Mouse (Mus musculus) erythroblast, embryonic 14.5 days (primary cell): ENCODE data around the gene Abcb8. TPM values are rescaled to one million over a fixed set of nuclear protein-coding genes. Genes with fewer than 3 reads are reported as not detected.
A peak's percentile ranks its signal among the peaks of the same experiment; 100 is the strongest.

Experiments
- H3K27me3 ChIP-seq: 2 replicates; pipeline ENCODE4 v1.6.1; 2012; ENCODE audit warnings: inconsistent platforms; ENCODE audit not compliant: control insufficient read depth
- H3K36me3 ChIP-seq: 2 replicates; pipeline ENCODE4 v1.6.1; 2012; ENCODE audit warnings: mild to moderate bottlenecking, inconsistent platforms; ENCODE audit not compliant: control insufficient read depth
- H3K4me1 ChIP-seq: 2 replicates; pipeline ENCODE4 v1.6.1; 2012; ENCODE audit warnings: inconsistent platforms; ENCODE audit not compliant: control insufficient read depth
- H3K4me3 ChIP-seq: replicated peaks from 2 replicates; pipeline ENCODE3; 2012; ENCODE audit warnings: moderate library complexity, mild to moderate bottlenecking, inconsistent platforms
- H3K9me3 ChIP-seq: 2 replicates; pipeline ENCODE4 v1.6.1; 2012; ENCODE audit warnings: low read length, inconsistent platforms, mixed read lengths; ENCODE audit not compliant: control insufficient read depth
- GATA1 ChIP-seq: IDR thresholded peaks from 2 replicates; pipeline ENCODE4 v1.6.1; 2012; ENCODE audit warnings: low read length, inconsistent platforms, mixed read lengths
- TAL1 ChIP-seq: IDR thresholded peaks from 3 replicates; pipeline ENCODE4 v1.6.1; 2012; ENCODE audit warnings: low read length, inconsistent platforms, mixed read lengths
- polyA plus RNA-seq: library from polyadenylated mRNA; stranded (reverse); fragments of >175 nt; gene quantifications from 2 replicates; pipeline ENCODE4 v1.2.3, GENCODE M21; 2012

Abcb8 gene
- polyA plus RNA-seq, 1 experiment: 1.7 TPM

DNA sequence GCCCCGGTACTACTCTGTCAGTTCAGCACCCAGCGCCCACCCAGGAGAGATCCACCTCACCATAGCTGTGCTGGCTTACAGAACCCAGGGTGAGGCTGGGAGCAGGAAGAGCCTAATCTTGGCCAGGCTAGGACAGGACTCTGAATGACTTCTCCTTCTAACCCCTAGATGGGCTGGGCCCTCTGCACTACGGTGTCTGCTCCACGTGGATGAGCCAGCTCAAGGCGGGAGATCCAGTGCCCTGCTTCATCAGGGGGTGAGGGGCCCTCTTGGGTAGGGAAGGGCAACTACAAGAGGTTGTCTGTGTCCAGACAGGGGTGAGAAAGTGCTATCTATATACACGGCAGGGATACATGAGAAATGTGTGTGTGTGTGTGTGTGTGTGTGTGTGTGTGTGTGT lies 12.0 kb upstream of the Abcb8 start:
- peaks cover 28% of the 10 kb centered on the region for H3K4me1 ChIP-seq
- no peaks in the 10 kb centered on the region for H3K9me3 ChIP-seq
- no peaks in the 10 kb centered on the region for H3K36me3 ChIP-seq
- TF ChIP-seq GATA1: no peak
- no peak for TF ChIP-seq TAL1
- peaks cover 15% of the 10 kb centered on the region for H3K27me3 ChIP-seq
- no peak overlapping the region for H3K4me3 ChIP-seq

DNA sequence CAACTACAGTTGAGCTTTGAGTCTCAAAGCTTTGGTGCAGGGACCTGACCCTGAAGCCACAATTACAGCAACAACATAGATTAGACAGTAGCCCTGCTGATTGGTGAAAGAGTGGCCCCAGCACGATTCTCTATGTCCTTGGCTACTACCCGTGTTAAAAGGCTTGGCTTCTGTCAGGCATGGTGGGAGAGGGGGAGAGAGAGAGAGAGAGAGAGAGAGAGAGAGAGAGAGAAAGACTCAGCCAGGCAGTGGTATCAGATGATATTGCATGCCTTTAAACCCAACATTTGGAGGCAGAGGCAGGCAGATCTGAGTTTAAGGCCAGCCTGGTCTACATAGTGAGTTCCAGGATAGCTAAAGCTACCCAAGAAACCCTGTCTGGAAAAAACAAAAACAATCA lies 11.5 kb upstream of the Abcb8 start:
- Histone ChIP-seq H3K36me3 (no peaks in the 10 kb centered on the region), H3K9me3 (no peaks in the 10 kb centered on the region), H3K27me3 (peaks cover 20% of the 10 kb centered on the region), H3K4me1 (peaks cover 28% of the 10 kb centered on the region), H3K4me3 (no peak overlapping the region)
- no peak for TF ChIP-seq TAL1
- TF ChIP-seq GATA1: no peak

DNA sequence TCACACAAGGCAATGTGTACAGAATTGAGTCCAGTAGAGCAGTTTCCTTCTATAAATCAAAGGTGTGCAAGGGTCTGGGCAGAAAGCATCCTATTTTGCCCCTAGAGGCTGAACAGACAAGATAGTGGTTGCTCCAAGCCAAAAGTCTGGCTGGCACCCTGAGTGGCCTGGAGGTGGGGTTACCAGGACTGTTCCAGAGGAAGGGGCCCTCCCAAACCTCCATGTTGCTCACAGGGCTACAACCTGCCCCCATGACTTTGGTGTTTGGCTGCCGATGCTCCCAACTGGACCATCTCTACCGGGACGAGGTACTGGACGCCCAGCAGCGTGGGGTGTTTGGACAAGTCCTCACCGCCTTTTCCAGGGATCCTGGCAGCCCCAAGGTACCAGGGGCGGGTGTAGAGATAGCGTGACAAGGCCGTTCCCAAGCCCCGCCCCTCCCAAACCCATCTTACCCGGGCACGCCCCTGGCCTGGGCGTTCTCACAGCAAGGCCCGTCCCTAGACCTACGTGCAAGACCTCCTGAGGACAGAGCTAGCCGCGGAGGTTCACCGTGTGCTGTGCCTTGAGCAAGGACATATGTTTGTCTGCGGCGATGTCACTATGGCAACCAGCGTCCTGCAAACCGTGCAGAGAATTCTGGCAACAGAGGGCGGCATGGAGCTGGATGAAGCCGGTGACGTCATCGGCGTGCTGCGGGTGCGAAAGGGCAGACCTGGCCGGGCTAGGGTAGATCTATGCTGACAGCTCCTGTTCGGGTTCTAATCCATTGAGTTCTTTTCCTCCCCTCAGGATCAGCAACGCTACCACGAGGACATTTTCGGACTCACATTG lies 10.2 kb upstream of the Abcb8 start:
- Histone ChIP-seq H3K4me1 (peaks cover 39% of the 10 kb centered on the region), H3K36me3 (no peaks in the 10 kb centered on the region), H3K9me3 (no peaks in the 10 kb centered on the region), H3K27me3 (peaks cover 32% of the 10 kb centered on the region), H3K4me3 (peak overlapping the region; percentile 66)
- TF ChIP-seq GATA1: no peak
- no peak for TF ChIP-seq TAL1

DNA sequence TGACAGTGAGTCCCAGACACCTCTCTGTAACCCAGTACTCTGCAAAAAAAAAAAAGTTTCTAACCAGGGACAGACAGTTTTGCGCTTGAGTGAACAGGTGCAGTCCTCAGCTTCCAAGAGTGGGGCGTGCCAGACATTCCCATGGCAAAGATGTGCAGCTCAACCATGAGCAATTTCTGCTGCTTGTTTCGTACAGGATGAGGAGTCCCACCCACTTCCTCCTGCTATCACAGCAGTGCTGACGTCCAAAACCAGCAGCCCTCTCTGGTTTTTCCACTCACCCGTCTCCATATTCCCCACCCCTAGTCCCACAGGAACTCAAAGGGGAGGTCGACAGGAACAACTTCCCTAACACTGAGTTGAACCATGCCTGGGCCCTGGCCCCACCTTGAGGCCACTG lies 9.1 kb upstream of the Abcb8 start:
- peaks cover 45% of the 10 kb centered on the region for H3K4me1 ChIP-seq
- TF ChIP-seq GATA1 (no peak), TAL1 (no peak)
- no peak overlapping the region for H3K4me3 ChIP-seq
- no peaks in the 10 kb centered on the region for H3K9me3 ChIP-seq
- no peaks in the 10 kb centered on the region for H3K36me3 ChIP-seq
- H3K27me3 ChIP-seq: peaks cover 42% of the 10 kb centered on the region

DNA sequence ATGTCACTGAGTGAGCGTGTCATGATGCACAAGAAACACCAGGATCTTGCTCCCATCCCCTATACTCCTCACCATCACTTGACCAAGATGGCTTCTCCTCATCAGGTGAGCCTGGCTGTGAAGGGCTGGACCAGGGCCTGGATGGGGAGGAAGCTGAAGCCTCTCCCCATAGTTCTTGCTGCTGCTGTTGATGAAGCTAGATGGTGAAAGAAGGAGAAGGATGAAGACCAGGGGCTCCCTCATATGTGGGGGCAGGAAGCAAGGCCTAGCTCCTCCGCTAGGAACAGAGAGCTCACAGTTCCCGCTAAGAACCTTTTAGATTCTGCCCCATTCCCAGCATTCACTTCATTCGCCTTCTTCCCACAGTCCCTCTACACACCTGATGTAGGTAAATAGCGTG lies 8.1 kb upstream of the Abcb8 start:
- Histone ChIP-seq H3K4me3 (no peak overlapping the region), H3K36me3 (no peaks in the 10 kb centered on the region), H3K9me3 (no peaks in the 10 kb centered on the region), H3K4me1 (peaks cover 48% of the 10 kb centered on the region), H3K27me3 (peaks cover 44% of the 10 kb centered on the region)
- no peak for TF ChIP-seq TAL1
- TF ChIP-seq GATA1: no peak

DNA sequence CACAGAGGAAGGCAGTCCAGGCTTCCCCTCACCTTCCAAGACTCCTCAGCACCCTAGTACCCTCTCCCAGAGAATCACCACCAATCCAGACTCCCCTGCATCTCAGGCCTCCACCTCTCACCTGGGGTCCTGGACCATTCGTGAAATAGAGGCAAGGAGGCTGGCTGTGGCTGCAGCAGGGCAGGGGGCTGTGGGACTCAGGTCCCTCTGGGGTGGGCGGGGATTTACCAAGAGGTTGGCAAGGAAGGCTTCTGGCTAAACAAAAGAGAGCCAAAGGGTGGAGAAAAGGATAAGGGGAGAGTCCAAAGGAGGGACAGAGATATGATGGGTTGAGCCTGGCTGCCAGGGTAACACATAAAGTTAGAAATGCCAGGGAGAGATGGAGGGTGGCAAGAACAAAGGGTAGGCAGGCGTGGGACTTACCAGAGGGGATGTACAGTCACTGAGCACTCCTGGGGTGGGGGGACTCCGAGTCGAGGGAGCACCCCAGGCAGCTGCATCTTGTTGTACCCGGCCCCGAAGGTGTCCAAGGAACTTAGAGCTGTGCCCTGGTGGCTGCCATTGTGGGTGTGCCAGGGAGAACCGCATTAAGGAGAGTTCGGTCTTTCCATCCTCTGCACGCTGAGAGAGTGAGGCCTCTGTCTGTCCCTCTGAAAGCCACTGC lies 7.4 kb upstream of the Abcb8 start:
- Histone ChIP-seq H3K27me3 (peaks cover 44% of the 10 kb centered on the region), H3K36me3 (no peaks in the 10 kb centered on the region), H3K9me3 (no peaks in the 10 kb centered on the region), H3K4me1 (peaks cover 48% of the 10 kb centered on the region), H3K4me3 (no peak overlapping the region)
- TF ChIP-seq GATA1 (no peak), TAL1 (no peak)

DNA sequence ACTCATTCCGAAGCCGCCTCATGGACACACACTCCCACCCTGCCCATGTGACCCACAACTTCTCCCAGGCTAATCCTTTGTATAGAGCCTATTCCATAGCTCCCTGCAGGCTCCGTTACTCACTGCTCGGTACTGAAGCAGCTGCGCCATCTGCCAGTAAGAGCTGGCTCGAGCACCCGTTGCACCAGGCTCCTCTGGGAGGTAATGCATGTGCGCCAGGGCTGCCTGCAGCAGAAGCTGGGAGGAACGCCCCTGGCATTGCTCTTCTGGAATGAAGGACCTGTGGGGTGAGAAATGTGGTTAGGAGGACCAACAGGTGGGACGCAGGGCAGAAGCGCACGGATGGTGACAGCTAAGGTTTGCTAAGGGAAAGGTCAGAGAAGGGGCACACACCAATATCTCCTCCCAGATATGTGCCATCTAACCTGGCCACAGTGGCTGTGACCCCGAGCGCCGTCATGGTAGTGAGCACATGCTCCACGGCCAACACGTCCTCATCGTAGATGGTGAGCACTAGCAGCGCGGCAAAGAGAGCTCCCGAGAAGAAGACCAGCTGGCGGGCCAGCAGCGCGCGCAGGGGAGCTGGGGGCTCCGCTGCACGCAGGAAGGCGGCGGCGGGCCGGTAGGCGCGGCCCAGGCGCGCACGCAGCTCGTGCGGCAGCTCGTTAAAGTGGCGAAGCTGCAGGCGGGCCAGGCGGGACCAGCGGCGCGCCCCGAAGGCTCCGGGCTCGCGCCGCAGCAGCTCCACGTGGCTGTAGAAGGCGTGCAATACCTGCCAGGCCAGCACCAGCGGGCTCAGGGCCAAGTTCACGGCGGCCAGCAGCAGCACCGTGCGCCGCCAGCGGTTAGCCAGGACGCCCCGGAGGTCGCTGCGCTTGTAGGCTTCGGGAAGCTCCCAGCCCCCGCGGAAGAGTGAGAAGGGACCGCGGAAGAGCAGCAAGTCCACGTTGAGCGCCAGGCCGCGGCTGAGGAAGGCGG lies 5.9 kb upstream of the Abcb8 start:
- TF ChIP-seq GATA1 (no peak), TAL1 (no peak)
- Histone ChIP-seq H3K4me1 (peaks cover 46% of the 10 kb centered on the region), H3K27me3 (peaks cover 44% of the 10 kb centered on the region), H3K36me3 (no peaks in the 10 kb centered on the region), H3K4me3 (peak overlapping the region; percentile 44), H3K9me3 (no peaks in the 10 kb centered on the region)

DNA sequence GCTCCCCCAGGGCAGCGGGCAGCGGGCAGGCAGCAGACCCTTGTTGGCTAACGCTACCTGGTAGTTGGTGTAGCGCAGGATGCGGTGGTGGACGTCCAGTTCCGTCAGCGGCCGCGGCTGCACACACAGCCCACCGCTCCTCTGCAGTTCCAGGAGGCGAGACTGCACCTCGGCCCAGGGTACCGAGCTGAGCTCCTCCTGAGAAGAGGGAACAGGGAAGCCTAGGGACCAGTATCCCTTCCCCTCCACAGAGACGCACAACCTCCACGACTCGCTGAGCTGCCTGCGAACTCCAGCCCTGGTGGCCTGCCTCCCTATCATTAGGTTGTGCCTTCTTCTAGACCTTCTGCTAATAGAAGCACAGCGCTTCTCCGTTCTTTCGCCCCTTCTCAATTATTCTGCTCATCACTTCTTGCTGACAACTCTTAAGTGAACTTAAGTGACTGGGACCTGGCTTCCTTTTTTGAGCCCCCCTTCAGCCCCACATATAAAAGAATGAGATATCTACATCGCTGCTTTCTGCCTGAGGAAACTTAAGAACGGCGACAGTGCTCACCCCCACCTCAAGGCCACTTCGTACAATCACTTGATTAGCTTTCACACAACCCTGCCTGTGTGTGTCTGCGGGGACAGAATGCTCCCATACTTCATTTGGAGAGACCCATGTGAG lies 5.1 kb upstream of the Abcb8 start:
- H3K27me3 ChIP-seq: peaks cover 44% of the 10 kb centered on the region
- peaks cover 44% of the 10 kb centered on the region for H3K4me1 ChIP-seq
- no peaks in the 10 kb centered on the region for H3K36me3 ChIP-seq
- peak overlapping the region; percentile 44 for H3K4me3 ChIP-seq
- H3K9me3 ChIP-seq: no peaks in the 10 kb centered on the region
- TF ChIP-seq TAL1: no peak
